Mouse (Mus musculus): Measurements from ENCODE around the gene Clasrp. TPM values are rescaled to one million over a fixed set of nuclear protein-coding genes. Genes with fewer than 3 reads are reported as not detected.

Clasrp gene
- polyA plus RNA-seq, 1 experiment from 2014 or later = 11.4 TPM

DNA sequence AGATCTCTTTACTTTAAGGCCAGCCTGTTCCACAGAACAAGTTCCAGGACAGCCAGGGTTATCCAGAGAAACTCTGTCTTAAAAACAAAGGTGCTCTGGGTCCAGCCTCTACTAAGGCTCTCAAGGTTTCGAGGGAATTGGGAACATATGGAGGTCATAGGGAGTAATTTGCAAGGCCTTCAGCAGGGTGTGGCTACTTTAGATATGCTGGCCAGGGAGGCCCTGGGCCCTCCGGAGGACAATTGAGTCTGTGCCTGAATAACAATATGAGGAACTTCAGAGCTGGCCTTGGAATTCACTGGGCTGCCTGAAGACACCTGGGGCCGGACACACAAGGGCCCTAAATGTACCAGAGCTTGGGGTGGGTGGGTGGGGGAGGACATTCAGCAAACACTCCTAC lies 28.7 kb downstream of the Clasrp start:
- no peaks in the 10 kb centered on the region for H3K9me3 ChIP-seq (replicated peaks; ENCODE audit: control insufficient read depth, low read length)
- WGBS (ENCODE audit: insufficient replicate concordance) = 37% methylated on average over 3 of the region's 3 CpGs
- peaks cover 10% of the 10 kb centered on the region for H3K27me3 ChIP-seq (ENCODE audit: control insufficient read depth, insufficient read depth, low read depth, low read length)
- H3K36me3 ChIP-seq (ENCODE audit: control insufficient read depth, insufficient read depth) = no peaks in the 10 kb centered on the region
- H3K4me3 ChIP-seq (ENCODE audit: low read depth, low read length) = no peak overlapping the region
- ATAC-seq (ENCODE audit: low read depth) = no peak
- H3K4me1 ChIP-seq (ENCODE audit: control insufficient read depth, low read depth, low read length) = peaks cover 53% of the 10 kb centered on the region
- H3K27ac ChIP-seq (ENCODE audit: low read length) = 0 out of 2 replicates have a peak overlapping the region, but pooled peaks have one; percentile 42
- H3K9ac ChIP-seq (ENCODE audit: low read depth, low read length) = no peak overlapping the region
- peak overlapping the region; percentile 18; the same call in 1 of the 2 replicates for H3K4me2 ChIP-seq (ENCODE audit: low read depth, low read length)

- H3K36me3 ChIP-seq (ENCODE audit: control insufficient read depth, insufficient read depth) = peaks cover 5% of the 10 kb centered on the region; the same call in 1 of the 2 replicates
- H3K4me2 ChIP-seq (ENCODE audit: low read depth, low read length) = peak overlapping the region; percentile 78
- H3K27ac ChIP-seq (ENCODE audit: low read length) = peak overlapping the region; percentile 93
- H3K27me3 ChIP-seq (ENCODE audit: control insufficient read depth, insufficient read depth, low read depth, low read length) = peaks cover 10% of the 10 kb centered on the region
- H3K9ac ChIP-seq (ENCODE audit: low read depth, low read length) = peak overlapping the region; percentile 81
- ATAC-seq (ENCODE audit: low read depth) = no peak
- 29% methylated on average over 16 of the region's 16 CpGs for WGBS (ENCODE audit: insufficient replicate concordance)
- H3K4me1 ChIP-seq (ENCODE audit: control insufficient read depth, low read depth, low read length) = peaks cover 53% of the 10 kb centered on the region
- H3K9me3 ChIP-seq (replicated peaks; ENCODE audit: control insufficient read depth, low read length) = no peaks in the 10 kb centered on the region
- peak overlapping the region; percentile 79 for H3K4me3 ChIP-seq (ENCODE audit: low read depth, low read length)
Observed at GRCm38 (mm10) chr7:19573776-19574140, 30.5 kb downstream of the Clasrp start.

GRCm38 (mm10) chr7:19572926-19573775 lies 31.1 kb downstream of the Clasrp start:
- H3K4me2 ChIP-seq (ENCODE audit: low read depth, low read length) = peak overlapping the region; percentile 78
- peaks cover 50% of the 10 kb centered on the region for H3K4me1 ChIP-seq (ENCODE audit: control insufficient read depth, low read depth, low read length)
- no peaks in the 10 kb centered on the region for H3K9me3 ChIP-seq (replicated peaks; ENCODE audit: control insufficient read depth, low read length)
- ATAC-seq (ENCODE audit: low read depth) = peak; percentile 89
- under 1% methylated on average over 53 of the region's 53 CpGs for WGBS (ENCODE audit: insufficient replicate concordance)
- H3K27ac ChIP-seq (ENCODE audit: low read length) = peak overlapping the region; percentile 93
- H3K36me3 ChIP-seq (ENCODE audit: control insufficient read depth, insufficient read depth) = peaks cover 5% of the 10 kb centered on the region; the same call in 1 of the 2 replicates
- H3K4me3 ChIP-seq (ENCODE audit: low read depth, low read length) = peak overlapping the region; percentile 79
- peaks cover 10% of the 10 kb centered on the region for H3K27me3 ChIP-seq (ENCODE audit: control insufficient read depth, insufficient read depth, low read depth, low read length)
- peak overlapping the region; percentile 81 for H3K9ac ChIP-seq (ENCODE audit: low read depth, low read length)

GRCm38 (mm10) chr7:19569647-19570046 lies 34.6 kb downstream of the Clasrp start:
- peaks cover 36% of the 10 kb centered on the region for H3K4me1 ChIP-seq (ENCODE audit: control insufficient read depth, low read depth, low read length)
- peaks cover 17% of the 10 kb centered on the region for H3K36me3 ChIP-seq (ENCODE audit: control insufficient read depth, insufficient read depth)
- no peak for ATAC-seq (ENCODE audit: low read depth)
- H3K4me3 ChIP-seq (ENCODE audit: low read depth, low read length) = no peak overlapping the region
- no peaks in the 10 kb centered on the region for H3K27me3 ChIP-seq (ENCODE audit: control insufficient read depth, insufficient read depth, low read depth, low read length)
- H3K9me3 ChIP-seq (replicated peaks; ENCODE audit: control insufficient read depth, low read length) = no peaks in the 10 kb centered on the region
- no peak overlapping the region for H3K4me2 ChIP-seq (ENCODE audit: low read depth, low read length)
- H3K9ac ChIP-seq (ENCODE audit: low read depth, low read length) = no peak overlapping the region
- H3K27ac ChIP-seq (ENCODE audit: low read length) = no peak overlapping the region
- 81% methylated on average over 3 of the region's 3 CpGs for WGBS (ENCODE audit: insufficient replicate concordance)

- Histone ChIP-seq H3K9ac (ENCODE audit: low read depth, low read length) (no peak overlapping the region), H3K36me3 (ENCODE audit: control insufficient read depth, insufficient read depth) (peaks cover 22% of the 10 kb centered on the region)
- 78% methylated on average over 8 of the region's 8 CpGs for WGBS (ENCODE audit: insufficient replicate concordance)
Observed at GRCm38 (mm10) chr7:19567426-19567825, 36.9 kb downstream of the Clasrp start.

DNA sequence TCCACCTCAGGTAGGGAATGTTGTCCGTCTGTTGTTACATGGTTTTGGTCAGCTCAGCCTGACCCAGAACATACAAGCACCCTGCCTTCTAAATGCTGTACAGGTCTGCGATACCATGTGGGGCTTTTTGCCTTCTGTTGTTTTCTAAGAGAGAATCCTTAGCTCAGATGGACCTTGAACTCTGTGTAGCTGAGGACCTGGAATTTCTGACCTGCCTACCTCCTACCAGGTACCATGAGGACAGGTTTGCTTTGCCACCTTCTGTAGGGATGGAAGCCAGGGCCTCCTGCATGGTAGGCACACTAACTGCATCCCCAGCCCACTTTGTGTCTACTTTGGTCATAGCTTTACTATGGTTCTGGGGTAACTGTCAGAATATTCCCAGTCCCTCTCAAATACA lies 38.5 kb downstream of the Clasrp start:
- Histone ChIP-seq H3K4me1 (ENCODE audit: control insufficient read depth, low read depth, low read length) (peaks cover 35% of the 10 kb centered on the region), H3K27ac (ENCODE audit: low read length) (peak overlapping the region; percentile 48), H3K9ac (ENCODE audit: low read depth, low read length) (no peak overlapping the region), H3K9me3 (replicated peaks; ENCODE audit: control insufficient read depth, low read length) (no peaks in the 10 kb centered on the region), H3K4me3 (ENCODE audit: low read depth, low read length) (no peak overlapping the region), H3K27me3 (ENCODE audit: control insufficient read depth, insufficient read depth, low read depth, low read length) (no peaks in the 10 kb centered on the region), H3K36me3 (ENCODE audit: control insufficient read depth, insufficient read depth) (peaks cover 22% of the 10 kb centered on the region), H3K4me2 (ENCODE audit: low read depth, low read length) (no peak overlapping the region)
- 88% methylated on average over 2 of the region's 2 CpGs for WGBS (ENCODE audit: insufficient replicate concordance)
- no peak for ATAC-seq (ENCODE audit: low read depth)

More at GRCm38 (mm10) chr7:19567426-19567825, 36.9 kb downstream of the Clasrp start:
- H3K4me2 ChIP-seq (ENCODE audit: low read depth, low read length) = no peak overlapping the region
- peaks cover 49% of the 10 kb centered on the region for H3K4me1 ChIP-seq (ENCODE audit: control insufficient read depth, low read depth, low read length)
- no peaks in the 10 kb centered on the region for H3K9me3 ChIP-seq (replicated peaks; ENCODE audit: control insufficient read depth, low read length)
- no peak for ATAC-seq (ENCODE audit: low read depth)
- no peak overlapping the region for H3K27ac ChIP-seq (ENCODE audit: low read length)
- H3K27me3 ChIP-seq (ENCODE audit: control insufficient read depth, insufficient read depth, low read depth, low read length) = no peaks in the 10 kb centered on the region
- no peak overlapping the region for H3K4me3 ChIP-seq (ENCODE audit: low read depth, low read length)

DNA sequence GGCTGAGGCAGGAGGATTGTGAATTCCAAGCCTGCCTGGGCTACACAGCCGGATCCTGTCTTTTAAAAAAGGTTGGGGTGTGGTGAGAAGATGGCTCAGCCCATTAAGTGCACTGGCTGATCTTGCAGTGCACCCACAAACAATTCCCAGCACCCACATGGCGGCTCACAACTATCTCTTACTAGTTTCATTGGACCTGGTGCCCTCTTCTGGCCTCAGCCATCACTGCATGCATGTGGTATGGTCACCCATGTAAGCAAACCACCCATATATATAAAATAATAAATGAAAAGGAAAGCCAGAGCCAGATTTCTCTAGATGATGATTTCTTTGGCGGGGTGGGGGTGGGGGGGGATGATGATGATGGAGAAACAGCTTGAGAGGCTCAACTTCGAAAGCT lies 39.8 kb downstream of the Clasrp start:
- no peak for ATAC-seq (ENCODE audit: low read depth)
- H3K4me3 ChIP-seq (ENCODE audit: low read depth, low read length) = peak overlapping the region; percentile 97; the same call in 1 of the 2 replicates
- whole genome bisulfite sequencing (ENCODE audit: insufficient replicate concordance) = 82% methylated on average over 4 of the region's 4 CpGs
- H3K4me2 ChIP-seq (ENCODE audit: low read depth, low read length) = peak overlapping the region; percentile 96
- H3K27me3 ChIP-seq (ENCODE audit: control insufficient read depth, insufficient read depth, low read depth, low read length) = no peaks in the 10 kb centered on the region
- peaks cover 17% of the 10 kb centered on the region for H3K36me3 ChIP-seq (ENCODE audit: control insufficient read depth, insufficient read depth)
- H3K9me3 ChIP-seq (replicated peaks; ENCODE audit: control insufficient read depth, low read length) = no peaks in the 10 kb centered on the region
- peaks cover 47% of the 10 kb centered on the region for H3K4me1 ChIP-seq (ENCODE audit: control insufficient read depth, low read depth, low read length)
- H3K9ac ChIP-seq (ENCODE audit: low read depth, low read length) = peak overlapping the region; percentile 23; the same call in 1 of the 2 replicates
- peak overlapping the region; percentile 96 for H3K27ac ChIP-seq (ENCODE audit: low read length)

GRCm38 (mm10) chr7:19563884-19564283 lies 40.4 kb downstream of the Clasrp start:
- no peaks in the 10 kb centered on the region for H3K27me3 ChIP-seq (ENCODE audit: control insufficient read depth, insufficient read depth, low read depth, low read length)
- H3K4me3 ChIP-seq (ENCODE audit: low read depth, low read length) = peak overlapping the region; percentile 97
- 25% methylated on average over 3 of the region's 3 CpGs for WGBS (ENCODE audit: insufficient replicate concordance)
- H3K4me1 ChIP-seq (ENCODE audit: control insufficient read depth, low read depth, low read length) = peaks cover 52% of the 10 kb centered on the region
- no peaks in the 10 kb centered on the region for H3K9me3 ChIP-seq (replicated peaks; ENCODE audit: control insufficient read depth, low read length)
- ATAC-seq (ENCODE audit: low read depth) = peak; percentile 79
- peak overlapping the region; percentile 96 for H3K4me2 ChIP-seq (ENCODE audit: low read depth, low read length)
- peak overlapping the region; percentile 95 for H3K9ac ChIP-seq (ENCODE audit: low read depth, low read length)
- peak overlapping the region; percentile 96 for H3K27ac ChIP-seq (ENCODE audit: low read length)
- H3K36me3 ChIP-seq (ENCODE audit: control insufficient read depth, insufficient read depth) = peaks cover 17% of the 10 kb centered on the region

Measured in liver, embryonic 16.5 days (tissue).